Mouse (Mus musculus): ENCODE results near the gene Eloa.

DNA sequence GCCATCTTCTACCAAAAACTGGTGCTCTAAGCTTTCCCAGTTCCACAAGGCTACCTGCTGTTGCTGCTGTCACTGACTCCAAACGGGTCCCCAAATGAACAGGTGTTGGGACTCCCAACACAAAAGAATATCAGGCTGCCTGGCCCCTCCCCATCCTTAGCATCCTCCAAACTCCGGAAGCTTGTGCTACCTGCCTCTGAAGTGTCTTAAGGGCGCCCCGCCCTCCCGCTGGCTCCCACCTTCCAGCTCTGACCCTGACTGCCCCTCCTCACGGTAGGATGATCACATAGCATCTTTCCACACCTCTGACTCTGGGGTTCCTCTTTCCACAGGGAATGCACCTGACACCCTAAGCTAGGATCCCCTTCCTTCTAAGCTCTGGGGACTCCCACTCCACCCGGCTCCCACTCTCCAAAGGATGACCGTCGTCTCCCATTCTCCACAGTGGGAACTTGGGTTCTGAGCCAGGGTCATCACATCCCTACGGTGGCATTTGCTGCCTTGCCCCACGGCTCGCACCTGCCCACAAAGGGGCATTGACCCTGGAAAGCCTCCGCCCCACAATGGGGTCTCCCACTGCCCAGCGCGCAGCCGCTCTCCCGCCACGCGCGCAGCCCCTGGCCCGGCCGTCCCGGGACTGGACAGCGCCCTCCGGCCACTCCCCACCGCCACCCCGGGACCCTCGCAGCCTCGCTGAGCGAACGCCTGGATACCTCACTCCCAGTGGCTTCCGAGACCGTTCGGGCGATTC, 49.6 kb downstream of the Eloa start:
- TF ChIP-seq CTCF (IDR thresholded peaks at IDR 0.05; ENCODE audit: extremely low read depth, insufficient read depth, low read length) = no peak
- TF ChIP-seq POLR2A (IDR thresholded peaks at IDR 0.05; ENCODE audit: extremely low read depth, insufficient read depth, low read length) = no peak
